Mouse (Mus musculus) hindbrain, embryonic 12.5 days (tissue): ENCODE measurements around the gene Tle6. TPM values are rescaled to one million over a fixed set of nuclear protein-coding genes. Genes with fewer than 3 reads are reported as not detected.
A peak's percentile ranks its signal among the peaks of the same experiment; 100 is the strongest.

Experiments used
- ATAC-seq: fragments of 200-750 bp; cut with Nextera tagmentation; 2 replicates; pipeline ENCODE4 v1.8.0; 2017; ENCODE audit warnings: moderate TSS enrichment; ENCODE audit not compliant: low FRiP score
- H3K27ac ChIP-seq: fragments of 300-500 bp; sonication (generic); 2 replicates; pipeline ENCODE4 v1.5.1; 2016; ENCODE audit warnings: mild to moderate bottlenecking
- H3K27me3 ChIP-seq: fragments of 300-500 bp; sonication (generic); 2 replicates; pipeline ENCODE4 v1.6.1; 2016; ENCODE audit warnings: mild to moderate bottlenecking
- H3K36me3 ChIP-seq: fragments of 300-500 bp; sonication (generic); 2 replicates; pipeline ENCODE4 v1.6.1; 2016; ENCODE audit warnings: mild to moderate bottlenecking
- H3K4me1 ChIP-seq: fragments of 300-500 bp; sonication (generic); 2 replicates; pipeline ENCODE4 v1.6.1; 2016
- H3K4me2 ChIP-seq: fragments of 300-500 bp; sonication (generic); replicated peaks from 2 replicates; pipeline ENCODE4 v1.6.1; 2016; ENCODE audit warnings: mild to moderate bottlenecking
- H3K4me3 ChIP-seq: fragments of 300-500 bp; sonication (generic); 2 replicates; pipeline ENCODE4 v1.5.1; 2016; ENCODE audit warnings: mild to moderate bottlenecking
- H3K9ac ChIP-seq: fragments of 300-500 bp; sonication (generic); 2 replicates; pipeline ENCODE4 v1.6.1; 2016; ENCODE audit warnings: mild to moderate bottlenecking, moderate library complexity
- H3K9me3 ChIP-seq: fragments of 300-500 bp; sonication (generic); replicated peaks from 2 replicates; pipeline ENCODE4 v1.6.1; 2016; ENCODE audit warnings: mild to moderate bottlenecking
- WGBS: fragments of 180-500 bp; shearing (Covaris S2); methylation state at CpG from one replicate; pipeline ENCODE4 v1.1.7; 2016; 5-methylcytosine and 5-hydroxymethylcytosine counted together
- polyA plus RNA-seq: library from polyadenylated mRNA; unstranded; fragments of >200 nt; fragmentation: Nextera tagmentation; extraction: Ambion mirVana; gene quantifications from 2 replicates; pipeline ENCODE4 v1.2.1, GENCODE M21; 2016

Gene Tle6
- polyA plus RNA-seq, 1 experiment from 2014 or later, result 8.3 TPM

- H3K27ac ChIP-seq, result no peak overlapping the region
- peaks cover 51% of the 10 kb centered on the region for H3K27me3 ChIP-seq
- no peaks in the 10 kb centered on the region for H3K9me3 ChIP-seq
- H3K4me2 ChIP-seq, result no peak overlapping the region
- WGBS, result 29% methylated on average over 20 of the region's 20 CpGs
- peaks cover 65% of the 10 kb centered on the region for H3K4me1 ChIP-seq
- no peak overlapping the region for H3K9ac ChIP-seq
- H3K36me3 ChIP-seq, result peaks cover 31% of the 10 kb centered on the region
- no peak for ATAC-seq
- H3K4me3 ChIP-seq, result no peak overlapping the region
Measured at GRCm38 (mm10) chr10:81565257-81566228, 35.3 kb downstream of the Tle6 start.

GRCm38 (mm10) chr10:81564734-81565133 is 36.1 kb downstream of the Tle6 start:
- H3K4me1 ChIP-seq, result peaks cover 62% of the 10 kb centered on the region
- H3K4me3 ChIP-seq, result no peak overlapping the region
- H3K9me3 ChIP-seq, result no peaks in the 10 kb centered on the region
- H3K27me3 ChIP-seq, result peaks cover 50% of the 10 kb centered on the region
- ATAC-seq, result no peak
- H3K4me2 ChIP-seq, result no peak overlapping the region; the same call in 1 of the 2 replicates
- H3K9ac ChIP-seq, result no peak overlapping the region; the same call in 1 of the 2 replicates
- 13% methylated on average over 10 of the region's 10 CpGs for WGBS
- peaks cover 31% of the 10 kb centered on the region for H3K36me3 ChIP-seq
- H3K27ac ChIP-seq, result no peak overlapping the region

- 1% methylated on average over 10 of the region's 10 CpGs for WGBS
- peaks cover 31% of the 10 kb centered on the region for H3K36me3 ChIP-seq
- ATAC-seq, result no peak
- no peaks in the 10 kb centered on the region for H3K9me3 ChIP-seq
- peak overlapping the region; percentile 40 for H3K4me2 ChIP-seq
- peak overlapping the region; percentile 20 for H3K4me3 ChIP-seq
- H3K9ac ChIP-seq, result peak overlapping the region; percentile 46; the same call in 1 of the 2 replicates
- H3K27me3 ChIP-seq, result peaks cover 47% of the 10 kb centered on the region
- H3K27ac ChIP-seq, result peak overlapping the region; percentile 60; the same call in 1 of the 2 replicates
- H3K4me1 ChIP-seq, result peaks cover 56% of the 10 kb centered on the region
Measured at GRCm38 (mm10) chr10:81564216-81564615, 36.7 kb downstream of the Tle6 start.

DNA sequence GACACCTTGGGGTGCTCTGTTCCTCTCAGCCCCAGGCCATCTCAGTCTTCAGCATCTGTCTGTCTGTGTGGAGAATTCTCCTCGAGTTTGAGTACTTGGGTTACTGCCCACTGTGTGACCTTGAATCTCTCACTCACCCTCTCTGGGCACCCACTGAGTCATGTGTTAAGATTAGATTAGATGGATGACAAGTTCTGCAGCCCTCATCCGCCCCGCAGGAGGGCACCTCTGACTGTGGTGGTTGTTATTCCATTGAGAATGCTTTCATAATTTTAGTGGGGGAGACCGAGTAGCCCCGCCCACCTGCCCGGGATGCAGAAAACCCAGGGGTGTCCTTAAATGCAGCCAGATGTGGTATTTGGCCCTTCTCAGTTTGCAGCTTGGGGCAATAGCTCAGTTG is 37.4 kb downstream of the Tle6 start:
- 0 out of 2 replicates have a peak overlapping the region, but pooled peaks have one; percentile 20 for H3K4me3 ChIP-seq
- peaks cover 45% of the 10 kb centered on the region for H3K27me3 ChIP-seq
- 49% methylated on average over 6 of the region's 6 CpGs for WGBS

DNA sequence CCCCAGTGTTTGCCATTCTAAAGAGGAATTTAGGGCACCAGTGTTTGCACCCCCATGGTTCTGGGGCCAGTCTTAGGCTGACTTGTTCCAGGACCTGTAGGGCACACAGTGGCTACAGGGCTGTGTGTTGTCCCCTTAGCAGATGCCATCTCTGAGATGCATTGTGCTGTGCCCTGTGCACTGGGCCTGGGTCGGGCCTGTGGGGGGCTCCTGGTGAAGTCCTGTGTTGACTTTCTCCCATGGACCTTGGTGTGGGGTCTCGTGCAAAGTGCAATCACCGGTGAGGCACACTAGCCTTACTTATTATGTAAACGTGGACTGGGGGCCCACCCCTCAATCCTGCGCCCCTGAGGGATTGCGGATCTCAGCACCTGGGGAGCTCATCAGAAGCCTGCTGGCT is 38.5 kb downstream of the Tle6 start:
- Histone ChIP-seq H3K4me2 (peak overlapping the region; percentile 19; the same call in 1 of the 2 replicates), H3K4me3 (no peak overlapping the region), H3K9me3 (no peaks in the 10 kb centered on the region), H3K27me3 (peaks cover 38% of the 10 kb centered on the region), H3K9ac (0 out of 2 replicates have a peak overlapping the region, but pooled peaks have one; percentile 5), H3K4me1 (peaks cover 49% of the 10 kb centered on the region), H3K27ac (no peak overlapping the region), H3K36me3 (peaks cover 31% of the 10 kb centered on the region)
- ATAC-seq, result no peak
- 77% methylated on average over 6 of the region's 6 CpGs for WGBS

More for the DNA sequence above, 37.4 kb downstream of the Tle6 start:
- peak overlapping the region; percentile 19; the same call in 1 of the 2 replicates for H3K4me2 ChIP-seq
- no peak overlapping the region for H3K27ac ChIP-seq
- H3K9ac ChIP-seq, result peak overlapping the region; percentile 36; the same call in 1 of the 2 replicates
- peaks cover 54% of the 10 kb centered on the region for H3K4me1 ChIP-seq
- no peaks in the 10 kb centered on the region for H3K9me3 ChIP-seq
- peaks cover 31% of the 10 kb centered on the region for H3K36me3 ChIP-seq
- ATAC-seq, result no peak

GRCm38 (mm10) chr10:81560719-81561459 is 40.0 kb downstream of the Tle6 start:
- Histone ChIP-seq H3K36me3 (peaks cover 26% of the 10 kb centered on the region), H3K4me1 (peaks cover 49% of the 10 kb centered on the region), H3K27ac (no peak overlapping the region; the same call in 1 of the 2 replicates), H3K4me3 (peak overlapping the region; percentile 65), H3K9ac (peak overlapping the region; percentile 92), H3K9me3 (no peaks in the 10 kb centered on the region), H3K27me3 (peaks cover 23% of the 10 kb centered on the region), H3K4me2 (peak overlapping the region; percentile 91)
- 22% methylated on average over 13 of the region's 16 CpGs for WGBS
- no peak for ATAC-seq

DNA sequence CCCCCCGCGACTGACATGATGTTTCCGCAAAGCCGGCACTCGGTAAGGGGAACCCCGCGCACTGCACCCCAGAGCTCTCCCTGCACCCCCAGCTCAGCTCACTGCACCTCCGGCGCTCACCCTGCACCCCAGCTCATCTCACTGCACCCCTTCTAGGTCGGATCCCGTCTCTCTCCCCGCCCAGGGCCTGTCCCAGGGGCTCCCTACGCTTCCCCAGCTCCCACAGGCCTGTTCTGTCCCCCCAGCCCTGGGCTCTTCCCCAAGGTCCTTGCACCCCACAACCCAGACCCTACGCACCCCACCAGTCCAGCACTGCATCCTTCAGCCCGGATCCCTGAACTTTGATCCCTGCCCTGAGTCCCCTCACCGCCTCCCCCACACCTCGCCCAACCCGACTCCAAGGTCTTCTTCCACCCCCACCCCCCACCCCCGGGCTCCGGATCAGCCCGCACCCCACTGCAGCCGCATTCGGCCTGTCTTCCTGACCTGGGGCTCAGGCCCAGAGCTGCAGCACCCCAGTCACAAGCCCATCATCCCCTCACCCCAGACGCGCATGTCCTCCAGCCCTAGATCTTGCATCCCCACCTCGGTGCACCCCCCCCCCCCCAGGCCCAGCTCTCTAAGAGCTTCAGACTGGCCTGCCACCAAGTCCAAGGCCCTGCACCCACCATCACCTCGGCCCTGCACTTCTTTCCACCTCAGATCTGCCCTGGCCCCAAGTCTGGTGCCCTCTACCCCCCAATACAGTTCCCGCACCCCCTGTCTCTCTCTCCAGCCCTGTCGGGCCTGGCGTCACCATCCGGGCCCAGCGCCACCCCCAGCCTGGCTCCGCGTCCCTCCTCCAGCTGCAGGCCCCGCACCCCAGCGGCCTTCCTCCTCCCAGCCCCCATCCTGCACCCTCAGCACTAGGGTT is 41.0 kb downstream of the Tle6 start:
- Histone ChIP-seq H3K4me2 (peak overlapping the region; percentile 91), H3K27me3 (peaks cover 13% of the 10 kb centered on the region), H3K27ac (peak overlapping the region; percentile 88), H3K9me3 (no peaks in the 10 kb centered on the region), H3K36me3 (peaks cover 16% of the 10 kb centered on the region; the same call in 1 of the 2 replicates), H3K4me3 (peak overlapping the region; percentile 65), H3K4me1 (peaks cover 43% of the 10 kb centered on the region), H3K9ac (peak overlapping the region; percentile 92)
- peak; percentile 42 for ATAC-seq
- 2% methylated on average over 32 of the region's 36 CpGs for WGBS

DNA sequence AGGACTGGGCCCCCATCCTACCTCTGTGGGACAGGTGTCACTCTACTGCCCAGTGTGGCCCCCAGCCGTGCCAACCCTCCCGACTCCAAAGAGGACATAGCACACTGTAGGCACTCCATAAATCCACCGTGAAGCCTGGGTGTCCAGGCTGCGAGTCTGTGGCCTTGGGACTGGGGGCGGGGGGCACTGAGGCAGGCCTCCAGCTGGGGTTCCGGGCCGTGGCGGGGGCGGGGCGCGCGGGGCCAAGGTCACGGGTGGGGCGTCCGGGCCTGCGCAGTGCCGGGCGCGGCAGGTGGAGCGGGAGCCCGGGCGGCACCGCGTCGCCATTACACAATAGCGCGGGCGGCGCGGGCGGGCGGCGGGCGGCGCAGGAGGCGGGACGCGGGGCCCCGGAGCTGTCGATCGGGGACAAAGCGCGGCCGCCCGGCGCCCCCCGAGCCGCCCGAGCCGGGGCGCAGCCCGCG is 41.7 kb downstream of the Tle6 start, which contains the start of gene Aes:
Gene Aes (plus strand): TSS at position 326 of the 464 bp plus-strand sequence.
- Histone ChIP-seq H3K4me3 (peak within 1 kb of the TSS; percentile 65), H3K27ac (peak within 1 kb of the TSS; percentile 88), H3K9me3 (no peaks in the 10 kb centered on the region), H3K27me3 (peaks cover 8% of the 10 kb centered on the region; the same call in 1 of the 2 replicates), H3K4me2 (peak within 1 kb of the TSS; percentile 91), H3K4me1 (peaks cover 36% of the 10 kb centered on the region), H3K9ac (peak within 1 kb of the TSS; percentile 92), H3K36me3 (peaks cover 10% of the 10 kb centered on the region; the same call in 1 of the 2 replicates)
- 0% methylated on average over 12 of the region's 53 CpGs for WGBS
- ATAC-seq, result peak; percentile 62

GRCm38 (mm10) chr10:81557491-81557890 is 43.4 kb downstream of the Tle6 start:
- 42% methylated on average over 1 of the region's 1 CpGs for WGBS
- Histone ChIP-seq H3K4me1 (peaks cover 20% of the 10 kb centered on the region), H3K36me3 (peaks cover 8% of the 10 kb centered on the region; the same call in 1 of the 2 replicates), H3K4me2 (no peak overlapping the region), H3K9ac (no peak overlapping the region), H3K9me3 (0 out of 2 replicates have a peak, but pooled peaks cover 3% of the 10 kb centered on the region), H3K4me3 (no peak overlapping the region), H3K27me3 (0 out of 2 replicates have a peak, but pooled peaks cover 2% of the 10 kb centered on the region), H3K27ac (no peak overlapping the region)
- no peak for ATAC-seq

GRCm38 (mm10) chr10:81556282-81556681 is 44.6 kb downstream of the Tle6 start:
- H3K9ac ChIP-seq, result no peak overlapping the region
- H3K36me3 ChIP-seq, result 0 out of 2 replicates have a peak, but pooled peaks cover 1% of the 10 kb centered on the region
- no peak overlapping the region for H3K4me2 ChIP-seq
- H3K9me3 ChIP-seq, result 0 out of 2 replicates have a peak, but pooled peaks cover 3% of the 10 kb centered on the region
- no peaks in the 10 kb centered on the region for H3K27me3 ChIP-seq
- H3K27ac ChIP-seq, result no peak overlapping the region
- no peak for ATAC-seq
- no peak overlapping the region for H3K4me3 ChIP-seq
- 76% methylated on average over 3 of the region's 3 CpGs for WGBS
- H3K4me1 ChIP-seq, result peaks cover 18% of the 10 kb centered on the region
